In the genomic region with DNA sequence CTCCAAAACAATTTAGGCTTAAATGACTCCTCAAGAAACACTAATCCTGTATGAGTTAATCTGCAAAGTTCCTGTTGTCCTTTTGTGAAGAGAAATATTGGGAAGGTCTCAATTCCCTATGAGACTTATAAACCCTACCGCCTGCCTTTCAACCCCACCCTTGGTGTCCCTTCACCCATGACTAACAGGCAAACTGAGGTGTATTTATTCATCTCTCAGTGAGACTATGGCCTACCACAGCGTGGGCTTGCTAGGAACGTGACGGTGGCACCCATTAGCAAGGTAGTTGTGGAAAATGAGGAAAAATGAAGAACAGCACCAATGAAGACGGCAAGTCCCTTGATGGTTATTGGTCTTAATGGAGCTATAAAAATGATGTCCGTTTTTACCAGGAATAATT, we compare ENCODE assay signal across 26 mouse cellular contexts.
A peak's percentile ranks its signal among the peaks of the same experiment; 100 is the strongest.
DNase-seq lines count a peak whose midpoint lies in the region; ATAC-seq and TF ChIP-seq lines count a peak whose summit lies in the region.
"Had no signal": no experiment of that assay in that cellular context is flagged by ENCODE, and none has a peak within 500 bp of the region (broad histone marks: within the 10 kb centered on the region; RNA-seq: fewer than 3 reads in every experiment).

No protein-coding gene starts in this region.

- DNase-seq in forebrain, embryonic 14.5 days (ENCODE audit: low spot score): peak; percentile 17
- peak; percentile 84 for DNase-seq in midbrain, embryonic 11.5 days (ENCODE audit: low spot score, missing footprints)
- no peak for DNase-seq in midbrain, postnatal 0 days (ENCODE audit: low spot score)
- peak; percentile 39 for DNase-seq in midbrain, embryonic 14.5 days
- peak; percentile 12 for DNase-seq in retina, postnatal 1 day
- DNase-seq in heart, adult 9 months (ENCODE audit: low spot score in 2 of 2): no peak
- DNase-seq: adrenal gland, adult 2 months; adrenal gland, postnatal 14 days; cerebellum, adult 11-12 months; cerebellum, adult 8-10 months; cerebellum, postnatal 36 days; embryo, embryonic 11 days; gastrocnemius, postnatal 10 days; gastrocnemius, postnatal 36 days; heart, adult 2 months had no signal

- TF ChIP-seq CTCF in midbrain, postnatal 0 days (IDR thresholded peaks at IDR 0.05): no peak

- H3K9ac ChIP-seq in forebrain, embryonic 14.5 days (ENCODE audit: low read length): no peak overlapping the region
- H3K9ac ChIP-seq in forebrain, embryonic 16.5 days (replicated peaks; ENCODE audit: low read depth, low read length): no peak overlapping the region
- no peak overlapping the region for H3K9ac ChIP-seq in midbrain, embryonic 11.5 days (ENCODE audit: low read length)
- no peak overlapping the region for H3K9ac ChIP-seq in midbrain, postnatal 0 days (replicated peaks; ENCODE audit: low read length, poor library complexity, severe bottlenecking)
- no peak overlapping the region for H3K9ac ChIP-seq in midbrain, embryonic 14.5 days (replicated peaks; ENCODE audit: low read length)
- H3K9ac ChIP-seq: embryonic facial prominence, embryonic 13.5 days; forebrain, embryonic 15.5 days; hindbrain, embryonic 13.5 days had no signal

- 19% methylated on average over 6 of the region's 6 CpGs for WGBS in forebrain, embryonic 14.5 days
- WGBS in forebrain, embryonic 16.5 days: 32% methylated on average over 6 of the region's 6 CpGs
- 21% methylated on average over 6 of the region's 6 CpGs for WGBS in midbrain, embryonic 11.5 days
- WGBS in midbrain, postnatal 0 days: 43% methylated on average over 6 of the region's 6 CpGs
- WGBS in midbrain, embryonic 14.5 days: 17% methylated on average over 6 of the region's 6 CpGs

- H3K36me3 ChIP-seq in forebrain, embryonic 14.5 days (ENCODE audit: control insufficient read depth, insufficient read depth, low read length): no peaks in the 10 kb centered on the region
- no peaks in the 10 kb centered on the region for H3K36me3 ChIP-seq in forebrain, embryonic 16.5 days (ENCODE audit: control insufficient read depth, insufficient read depth)
- H3K36me3 ChIP-seq in midbrain, embryonic 11.5 days (ENCODE audit: control insufficient read depth, insufficient read depth, low read length): no peaks in the 10 kb centered on the region
- no peaks in the 10 kb centered on the region for H3K36me3 ChIP-seq in midbrain, postnatal 0 days (ENCODE audit: insufficient read depth, low read length)
- H3K36me3 ChIP-seq in midbrain, embryonic 14.5 days (ENCODE audit: control insufficient read depth, insufficient read depth, low read length): no peaks in the 10 kb centered on the region
- H3K36me3 ChIP-seq: embryonic facial prominence, embryonic 10.5 days; embryonic facial prominence, embryonic 13.5 days; forebrain, embryonic 15.5 days; hindbrain, embryonic 13.5 days had no signal

- peaks cover 29% of the 10 kb centered on the region for H3K4me1 ChIP-seq in forebrain, embryonic 14.5 days (ENCODE audit: control insufficient read depth, insufficient read depth, low read length)
- peaks cover 37% of the 10 kb centered on the region for H3K4me1 ChIP-seq in forebrain, embryonic 16.5 days (replicated peaks; ENCODE audit: control insufficient read depth, insufficient read depth, low read length)
- peaks cover 38% of the 10 kb centered on the region for H3K4me1 ChIP-seq in midbrain, embryonic 11.5 days (ENCODE audit: control insufficient read depth, insufficient read depth, low read length)
- no peaks in the 10 kb centered on the region for H3K4me1 ChIP-seq in midbrain, postnatal 0 days (ENCODE audit: insufficient read depth, low read length)
- H3K4me1 ChIP-seq in midbrain, embryonic 14.5 days (ENCODE audit: control insufficient read depth, insufficient read depth, low read length): peaks cover 38% of the 10 kb centered on the region

- H3K27me3 ChIP-seq in forebrain, embryonic 14.5 days (replicated peaks; ENCODE audit: control insufficient read depth, insufficient read depth, low read length): 0 out of 2 replicates have a peak, but pooled peaks cover 2% of the 10 kb centered on the region
- H3K27me3 ChIP-seq in forebrain, embryonic 16.5 days (replicated peaks; ENCODE audit: control insufficient read depth, insufficient read depth, low read length): peaks cover 3% of the 10 kb centered on the region; the same call in 1 of the 2 replicates
- no peaks in the 10 kb centered on the region for H3K27me3 ChIP-seq in midbrain, embryonic 11.5 days (ENCODE audit: control insufficient read depth, insufficient read depth, low read length)
- no peaks in the 10 kb centered on the region; the same call in 1 of the 2 replicates for H3K27me3 ChIP-seq in midbrain, postnatal 0 days (ENCODE audit: insufficient read depth, low read length)
- peaks cover 9% of the 10 kb centered on the region; the same call in 1 of the 2 replicates for H3K27me3 ChIP-seq in midbrain, embryonic 14.5 days (ENCODE audit: control insufficient read depth, insufficient read depth, low read length)

- H3K4me2 ChIP-seq in forebrain, embryonic 14.5 days (ENCODE audit: low read length): no peak overlapping the region
- no peak overlapping the region for H3K4me2 ChIP-seq in forebrain, embryonic 16.5 days (ENCODE audit: low read length)
- H3K4me2 ChIP-seq in midbrain, embryonic 11.5 days: no peak overlapping the region
- H3K4me2 ChIP-seq in midbrain, postnatal 0 days (ENCODE audit: low read depth, low read length, poor library complexity, severe bottlenecking): no peak overlapping the region
- H3K4me2 ChIP-seq in midbrain, embryonic 14.5 days (ENCODE audit: low read length): peak overlapping the region; percentile 49; the same call in 1 of the 2 replicates
- H3K4me2 ChIP-seq: embryonic facial prominence, embryonic 13.5 days; heart, embryonic 11.5 days had no signal

- H3K4me3 ChIP-seq in forebrain, embryonic 14.5 days (ENCODE audit: low read depth, low read length): no peak overlapping the region
- no peak overlapping the region for H3K4me3 ChIP-seq in forebrain, embryonic 16.5 days (replicated peaks; ENCODE audit: low read length)
- H3K4me3 ChIP-seq in midbrain, embryonic 11.5 days (ENCODE audit: low read depth, low read length): no peak overlapping the region
- H3K4me3 ChIP-seq in midbrain, postnatal 0 days (ENCODE audit: low read depth, low read length): no peak overlapping the region
- no peak overlapping the region for H3K4me3 ChIP-seq in midbrain, embryonic 14.5 days (replicated peaks; ENCODE audit: low read depth, low read length)
- H3K4me3 ChIP-seq: embryonic facial prominence, embryonic 10.5 days; embryonic facial prominence, embryonic 13.5 days; erythroblast, embryonic 14.5 days; forebrain, embryonic 15.5 days; heart, adult 2 months had no signal

- no peak overlapping the region for H3K27ac ChIP-seq in forebrain, embryonic 14.5 days (ENCODE audit: low read depth, low read length)
- no peak overlapping the region for H3K27ac ChIP-seq in forebrain, embryonic 16.5 days (ENCODE audit: low read length)
- no peak overlapping the region for H3K27ac ChIP-seq in midbrain, embryonic 11.5 days (ENCODE audit: low read depth, low read length)
- H3K27ac ChIP-seq in midbrain, postnatal 0 days (ENCODE audit: low read depth, low read length): no peak overlapping the region
- H3K27ac ChIP-seq in midbrain, embryonic 14.5 days (replicated peaks; ENCODE audit: low read depth, low read length): no peak overlapping the region
- H3K27ac ChIP-seq: embryonic facial prominence, embryonic 10.5 days; embryonic facial prominence, embryonic 13.5 days; forebrain, embryonic 15.5 days; heart, adult 2 months; hindbrain, postnatal 0 days had no signal

- H3K9me3 ChIP-seq in forebrain, embryonic 14.5 days (replicated peaks; ENCODE audit: control insufficient read depth, low read length): no peaks in the 10 kb centered on the region
- H3K9me3 ChIP-seq in forebrain, embryonic 16.5 days (ENCODE audit: control insufficient read depth, low read length): no peaks in the 10 kb centered on the region
- no peaks in the 10 kb centered on the region for H3K9me3 ChIP-seq in midbrain, embryonic 11.5 days (ENCODE audit: control insufficient read depth, low read length)
- no peaks in the 10 kb centered on the region for H3K9me3 ChIP-seq in midbrain, postnatal 0 days (ENCODE audit: low read length)
- H3K9me3 ChIP-seq in midbrain, embryonic 14.5 days (ENCODE audit: control insufficient read depth, low read length): no peaks in the 10 kb centered on the region
- H3K9me3 ChIP-seq: embryonic facial prominence, embryonic 10.5 days; embryonic facial prominence, embryonic 13.5 days; forebrain, embryonic 15.5 days; hindbrain, embryonic 13.5 days had no signal

- ATAC-seq in forebrain, embryonic 14.5 days: no peak
- no peak for ATAC-seq in forebrain, embryonic 16.5 days
- no peak for ATAC-seq in midbrain, embryonic 11.5 days (ENCODE audit: low FRiP score)
- no peak for ATAC-seq in midbrain, postnatal 0 days (ENCODE audit: low FRiP score)
- ATAC-seq in midbrain, embryonic 14.5 days (ENCODE audit: low FRiP score, low TSS enrichment): no peak
- ATAC-seq in erythroid progenitor cell, adult 5-6 weeks (replicated peaks; ENCODE audit: low FRiP score, poor library complexity, severe bottlenecking): no peak
- ATAC-seq: CD4-positive, CD25-positive, alpha-beta regulatory T cell, adult 4 months; inflammation-experienced regulatory T-cells, adult 6 months had no signal

Comparison
In these comparisons a context has a peak if more than half of its experiments do, and no peak if none do; other contexts are left out.
1. DNase-seq: peak in forebrain, embryonic 14.5 days (single experiment), midbrain, embryonic 11.5 days (single experiment), midbrain, embryonic 14.5 days (single experiment) and retina, postnatal 1 day (single experiment); none in midbrain, postnatal 0 days (single experiment) and heart, adult 9 months (0 of 2).